Comparison of ENCODE assay signal across 15 mouse cellular contexts in the genomic region with DNA sequence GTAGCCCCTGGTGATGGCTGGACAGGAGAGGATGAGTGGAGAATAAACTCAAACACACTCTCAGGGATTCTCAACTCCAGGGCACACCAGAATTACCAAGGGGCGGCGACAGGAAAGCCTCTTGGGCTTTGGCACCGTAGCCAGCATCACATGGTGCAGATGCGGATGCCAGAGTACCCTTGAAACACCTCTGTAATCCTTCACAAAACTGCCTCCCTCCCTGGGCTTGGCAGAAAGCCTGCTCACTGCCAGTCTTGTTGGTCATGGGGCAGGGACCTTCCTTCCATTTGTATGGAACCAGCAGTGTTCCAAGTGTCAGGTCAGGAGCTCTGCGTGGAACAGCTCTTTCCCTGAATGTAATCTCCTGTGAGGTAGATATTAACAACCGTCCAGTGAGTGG. TPM values are rescaled to one million over a fixed set of nuclear protein-coding genes. Genes with fewer than 3 reads are reported as not detected.
DNase-seq lines count a peak whose midpoint lies in the region; TF ChIP-seq lines count a peak whose summit lies in the region.
"Had no signal": no experiment of that assay in that cellular context is flagged by ENCODE, and none has a peak within 500 bp of the region (broad histone marks: within the 10 kb centered on the region; RNA-seq: fewer than 3 reads in every experiment).

No protein-coding gene starts in this region.

- peak; percentile 92 for DNase-seq in kidney, adult 2 months
- no peak for DNase-seq in kidney, postnatal 4 days
- peak; percentile 28 for DNase-seq in 3134 (ENCODE audit: extremely low read depth, insufficient read length, low spot score)
- peak; percentile 52 for DNase-seq in 3T3-L1 (ENCODE audit: low read depth, low spot score)
- peak; percentile 62 to 67 for DNase-seq in heart, postnatal 14 days
- no peak for DNase-seq in layer of hippocampus, adult 18-20 months (ENCODE audit: low spot score in 2 of 2)
- no peak for DNase-seq in layer of hippocampus, postnatal 36 days
- DNase-seq: cerebellum, postnatal 10 days; gastrocnemius, postnatal 14 days; layer of hippocampus, adult 9-11 months; liver; thymus, adult 2 months had no signal

- intact Hi-C loops in heart, postnatal 14 days (cut with DNase I): no loop called here

- TF ChIP-seq POLR2A in kidney, adult 2 months (IDR thresholded peaks at IDR 0.05; ENCODE audit: low read depth, low read length): no peak

- no peaks in the 10 kb centered on the region for H3K27me3 ChIP-seq in kidney, adult 2 months (replicated peaks; ENCODE audit: control insufficient read depth, insufficient read depth, low read length)
- H3K27me3 ChIP-seq: lung, embryonic 15.5 days had no signal

- H3K4me1 ChIP-seq in kidney, adult 2 months (ENCODE audit: control insufficient read depth, insufficient read depth, low read length): no peaks in the 10 kb centered on the region

- no peak overlapping the region for H3K27ac ChIP-seq in kidney, adult 2 months (ENCODE audit: insufficient read depth, low read depth, low read length)
- H3K27ac ChIP-seq: lung, embryonic 15.5 days had no signal

- no peak overlapping the region for H3K4me3 ChIP-seq in kidney, adult 2 months (ENCODE audit: insufficient read depth, low read depth, low read length)
- H3K4me3 ChIP-seq: lung, embryonic 15.5 days; megakaryocyte, embryonic 14.5 days had no signal

- 43% methylated on average over 6 of the region's 6 CpGs for WGBS in kidney, adult 2 months

- no peaks in the 10 kb centered on the region for H3K36me3 ChIP-seq in kidney, adult 2 months (ENCODE audit: control insufficient read depth, insufficient read depth, low read length)
- H3K36me3 ChIP-seq: lung, embryonic 15.5 days had no signal

- TF ChIP-seq CTCF in kidney, adult 2 months (conservative IDR thresholded peaks at IDR 0.05; ENCODE audit: insufficient read depth, insufficient read length, low read depth, low read length): no peak

RNA-seq across cellular contexts. Expression of a gene that starts 15.5 kb away (rescaled TPM):
- polyA plus RNA-seq in kidney, adult 2 months (2012; rRNA removed): 2.9 and 4.8 TPM in 2 replicates
- total RNA-seq in heart, postnatal 14 days (2021): 1 to 10 TPM; 1.3 to 1.8 TPM
- under 1 TPM; 0.13 to 0.17 TPM for total RNA-seq in layer of hippocampus, adult 18-20 months (2021)
- under 1 TPM; 0.15 to 0.35 TPM for total RNA-seq in layer of hippocampus, postnatal 36 days (2021)
- total RNA-seq: CH12.LX had no signal

Comparison
In these comparisons a context has a peak if more than half of its experiments do, and no peak if none do; other contexts are left out.
1. DNase-seq: peak in kidney, adult 2 months (single experiment), 3134 (single experiment), 3T3-L1 (single experiment) and heart, postnatal 14 days (2 of 2); none in kidney, postnatal 4 days (0 of 2), layer of hippocampus, adult 18-20 months (0 of 2) and layer of hippocampus, postnatal 36 days (0 of 2).